Mouse (Mus musculus) bone marrow, adult 2 months (tissue): ENCODE results near the gene Tmem121b. TPM values are rescaled to one million over a fixed set of nuclear protein-coding genes. Genes with fewer than 3 reads are reported as not detected.

ENCODE experiments used
- H3K27ac ChIP-seq: fragments of 200-500 bp; 2 replicates; pipeline ENCODE4 v1.5.1; 2012; ENCODE audit warnings: low read depth, mild to moderate bottlenecking, control low read depth, inconsistent platforms, low read length; ENCODE audit not compliant: control insufficient read depth, poor library complexity, insufficient read depth
- H3K4me1 ChIP-seq: fragments of 200-500 bp; 2 replicates; pipeline ENCODE4 v1.6.1; 2011; ENCODE audit warnings: low read length; ENCODE audit not compliant: control insufficient read depth, insufficient read depth
- H3K4me3 ChIP-seq: fragments of 200-500 bp; replicated peaks from 2 replicates; pipeline ENCODE3; 2011; ENCODE audit warnings: mild to moderate bottlenecking, low read depth, low read length, control low read depth; ENCODE audit not compliant: control insufficient read depth
- CTCF ChIP-seq: fragments of 200-500 bp; IDR thresholded peaks from 2 replicates; pipeline ENCODE4 v1.5.1; 2011; ENCODE audit warnings: low read length, control low read depth; ENCODE audit not compliant: control insufficient read depth, insufficient read depth
- POLR2A ChIP-seq: fragments of 200-500 bp; IDR thresholded peaks from 2 replicates; pipeline ENCODE4 v1.6.1; 2011; ENCODE audit warnings: low read depth, mild to moderate bottlenecking, control low read depth, low read length, borderline replicate concordance; ENCODE audit not compliant: control insufficient read depth
- WGBS: fragments of 180-500 bp; shearing (Covaris S2); methylation state at CpG from one replicate; pipeline ENCODE4 v1.1.7; 2018; 5-methylcytosine and 5-hydroxymethylcytosine counted together
- polyA plus RNA-seq: library from polyadenylated mRNA; stranded (reverse); fragments of >200 nt; gene quantifications from 2 replicates; pipeline ENCODE4 v1.2.4, GENCODE M21; 2011; ENCODE audit warnings: low replicate concordance; ENCODE audit not compliant: missing spikeins, insufficient read depth, insufficient read length

The Tmem121b gene
- polyA plus RNA-seq, 1 experiment, result not detected

DNA sequence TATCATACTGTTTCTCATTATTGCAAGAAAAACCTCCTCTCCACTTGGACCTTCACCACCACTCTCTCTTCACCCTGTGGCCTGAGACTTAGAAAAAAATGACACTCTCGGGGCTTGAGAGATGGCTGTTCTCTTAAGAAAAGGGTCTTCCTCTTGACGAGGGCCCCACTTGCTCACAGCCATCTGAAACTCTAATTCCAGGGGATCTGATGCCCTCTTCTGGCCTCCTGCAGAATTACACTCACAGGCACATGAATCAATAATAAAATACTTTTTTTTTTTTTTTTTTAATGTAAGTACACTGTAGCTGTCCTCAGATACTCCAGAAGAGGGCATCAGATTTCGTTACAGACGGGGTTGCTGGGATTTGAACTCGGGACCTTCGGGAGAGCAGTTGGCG, 36.5 kb downstream of the Tmem121b start:
- Histone ChIP-seq H3K4me1 (peaks cover 10% of the 10 kb centered on the region), H3K27ac (no peak overlapping the region), H3K4me3 (no peak overlapping the region)
- 60% methylated on average over 7 of the region's 7 CpGs for WGBS
- no peak for TF ChIP-seq POLR2A
- peak; percentile 21; the same call in 1 of the 2 replicates for TF ChIP-seq CTCF

DNA sequence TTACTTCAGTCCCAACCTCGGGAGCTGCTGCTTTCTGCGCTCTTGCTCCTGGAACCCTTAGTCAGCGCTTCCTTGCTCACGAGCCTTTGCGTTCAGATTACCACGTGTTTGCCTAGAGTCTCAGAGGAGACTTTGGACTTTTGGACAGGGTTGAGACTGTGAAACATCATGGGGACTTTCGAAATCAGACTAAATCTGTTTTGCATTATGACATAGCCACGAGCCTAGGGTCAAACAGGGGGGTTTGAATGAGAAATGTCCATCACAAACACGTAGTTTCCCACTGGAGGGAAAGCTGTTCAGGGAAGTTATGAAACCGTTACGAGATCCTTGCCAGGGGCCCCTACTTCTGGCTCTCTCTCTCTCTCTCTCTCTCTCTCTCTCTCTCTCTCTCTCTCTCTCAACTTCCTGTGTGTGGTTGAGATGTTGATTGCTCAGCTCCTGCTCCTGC, 39.0 kb downstream of the Tmem121b start:
- TF ChIP-seq POLR2A (no peak), CTCF (no peak)
- Histone ChIP-seq H3K4me3 (no peak overlapping the region), H3K27ac (no peak overlapping the region), H3K4me1 (peaks cover 10% of the 10 kb centered on the region)
- 2% methylated on average over 11 of the region's 11 CpGs for WGBS

DNA sequence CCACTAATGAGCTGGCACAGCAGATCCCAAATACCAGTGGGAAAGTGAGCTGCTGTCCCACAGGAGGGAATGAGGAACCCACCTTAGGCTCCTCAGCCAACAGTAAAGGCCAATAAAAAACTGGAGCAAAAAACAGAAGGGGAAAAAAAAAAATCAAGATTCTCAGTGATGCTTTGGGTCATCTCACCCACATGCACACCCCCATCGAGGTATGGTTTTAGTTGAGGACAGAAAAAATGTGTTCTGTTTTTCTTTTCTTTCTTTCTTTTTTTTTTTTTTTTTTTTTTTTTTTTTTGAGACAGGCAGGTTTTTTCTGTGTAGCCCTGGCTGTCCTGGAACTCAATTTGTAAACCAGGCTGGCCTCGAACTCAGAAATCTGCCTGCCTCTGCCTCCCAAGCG, 40.1 kb downstream of the Tmem121b start:
- Histone ChIP-seq H3K27ac (no peak overlapping the region), H3K4me3 (no peak overlapping the region), H3K4me1 (peaks cover 10% of the 10 kb centered on the region)
- TF ChIP-seq POLR2A, result no peak
- 75% methylated on average over 3 of the region's 3 CpGs for WGBS

DNA sequence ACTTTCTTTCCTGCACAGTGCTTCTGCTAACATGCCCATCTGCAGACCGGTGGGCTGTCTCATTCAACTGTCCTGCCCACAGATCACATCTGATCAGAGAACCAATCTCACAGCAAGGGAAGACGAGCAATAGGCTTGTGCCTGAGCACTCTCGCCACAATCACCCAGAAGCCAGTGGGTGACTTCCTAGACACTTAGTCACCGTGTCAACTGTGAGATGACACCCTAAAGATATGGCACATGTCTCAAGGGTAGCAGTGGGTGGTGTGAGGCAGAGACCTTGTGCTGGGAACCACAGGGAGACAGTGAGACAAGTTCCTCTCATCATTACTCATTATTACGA, 40.5 kb downstream of the Tmem121b start:
- H3K4me3 ChIP-seq, result no peak overlapping the region
- 15% methylated on average over 5 of the region's 5 CpGs for WGBS
- TF ChIP-seq CTCF (no peak), POLR2A (no peak)
- no peak overlapping the region for H3K27ac ChIP-seq
- H3K4me1 ChIP-seq, result peaks cover 10% of the 10 kb centered on the region

DNA sequence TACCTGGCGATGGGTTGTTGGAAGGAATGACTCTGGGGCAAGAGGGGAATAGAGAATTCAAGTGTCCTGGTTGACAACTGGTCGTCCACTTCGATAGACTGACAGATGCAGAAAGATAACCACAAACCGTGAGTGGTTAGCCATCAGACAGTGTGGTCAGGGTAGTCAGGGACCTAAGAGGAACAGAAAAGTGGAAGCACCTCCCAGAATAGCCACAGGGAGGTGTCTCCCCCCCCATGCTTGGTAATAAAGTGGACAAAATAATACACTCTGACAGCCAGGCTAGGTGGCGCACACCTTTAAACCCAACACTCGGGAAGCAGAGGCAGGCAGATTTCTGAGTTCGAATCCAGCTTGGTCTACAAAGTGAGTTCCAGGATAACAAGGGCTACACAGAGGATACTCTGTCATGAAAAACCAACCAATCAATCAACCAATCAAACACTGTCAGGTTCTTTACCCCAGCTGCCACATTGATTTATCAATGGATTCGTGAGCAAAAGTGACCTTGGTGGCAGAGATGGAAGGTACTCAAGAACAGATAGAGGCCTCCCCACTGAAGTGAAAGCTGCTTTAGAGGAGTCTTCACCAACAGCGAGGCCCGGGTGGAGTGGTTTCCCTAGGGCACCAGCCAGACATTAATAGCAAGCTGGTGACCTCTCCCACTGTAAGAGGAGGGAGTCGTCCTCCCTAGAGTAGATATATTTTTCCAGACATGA, 41.1 kb downstream of the Tmem121b start:
- Histone ChIP-seq H3K4me3 (no peak overlapping the region), H3K27ac (no peak overlapping the region), H3K4me1 (peaks cover 10% of the 10 kb centered on the region)
- WGBS, result 23% methylated on average over 11 of the region's 11 CpGs
- TF ChIP-seq CTCF (peak; percentile 24; the same call in 1 of the 2 replicates), POLR2A (no peak)

DNA sequence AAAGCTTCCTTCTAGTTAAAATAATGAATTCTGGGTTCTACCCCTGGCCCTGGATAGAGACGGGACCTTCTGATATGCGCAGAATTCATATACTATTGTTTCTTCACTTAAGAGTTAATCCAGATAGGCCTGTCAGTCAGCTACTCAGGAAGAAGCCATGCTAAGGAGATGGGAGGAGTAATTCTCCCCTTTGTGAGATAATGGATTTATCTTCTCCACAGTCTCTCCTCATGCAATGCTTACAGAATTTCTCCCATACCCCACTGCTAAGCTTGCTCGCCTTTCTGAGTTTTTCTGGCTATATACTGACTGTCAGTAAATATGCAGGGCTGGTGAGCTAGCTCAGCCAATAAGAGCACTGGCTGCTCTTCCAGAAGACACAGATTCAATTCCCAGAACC, 43.4 kb downstream of the Tmem121b start:
- 67% methylated on average over 3 of the region's 3 CpGs for WGBS
- Histone ChIP-seq H3K4me3 (no peak overlapping the region), H3K27ac (no peak overlapping the region), H3K4me1 (peaks cover 10% of the 10 kb centered on the region)
- no peak for TF ChIP-seq CTCF
- no peak for TF ChIP-seq POLR2A

DNA sequence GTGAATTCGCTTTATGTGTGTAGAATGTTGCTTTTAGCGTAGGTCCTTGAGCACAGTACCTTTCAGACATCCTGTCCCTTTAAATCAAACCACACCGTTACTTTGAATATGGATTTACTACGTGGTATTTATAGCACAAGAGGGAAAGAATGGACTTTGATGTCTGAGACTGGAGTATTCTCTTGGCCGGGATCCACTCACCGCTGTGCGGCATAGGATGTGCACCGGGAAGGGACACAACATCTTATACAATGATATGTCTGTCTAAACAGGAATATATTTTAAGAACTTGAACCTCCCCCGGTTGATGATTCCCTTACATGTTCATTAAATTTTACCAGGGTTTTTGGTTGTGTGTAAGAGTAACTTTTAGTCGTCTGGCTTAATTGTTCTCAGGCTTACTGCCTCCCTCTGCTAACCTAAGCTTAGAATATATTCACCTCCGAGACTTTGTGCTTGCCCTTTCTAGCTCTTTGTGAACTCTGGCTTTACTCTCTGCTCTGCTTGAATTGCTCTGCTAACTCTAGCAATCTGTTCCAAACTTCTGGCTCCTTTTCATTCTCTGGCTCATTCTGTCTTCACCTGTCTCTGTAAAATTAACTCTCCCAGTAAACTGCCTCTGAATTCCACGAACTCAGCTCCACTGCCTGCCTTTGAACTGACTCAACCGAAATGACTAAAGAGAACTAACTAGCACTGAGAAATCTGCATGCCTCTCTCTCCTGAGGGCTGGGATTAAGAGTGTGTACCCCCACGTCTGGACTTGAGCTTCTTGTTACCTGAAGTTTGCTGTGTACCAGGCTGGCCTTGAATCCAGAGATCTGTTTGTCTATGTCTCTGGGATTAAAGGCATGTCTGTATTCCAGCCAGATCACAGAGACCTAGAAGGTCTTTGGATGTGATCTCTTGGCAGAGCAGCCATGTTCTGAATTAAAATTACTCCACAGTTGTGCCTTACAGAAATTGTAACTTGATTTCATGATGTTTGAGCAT, 49.9 kb downstream of the Tmem121b start:
- Histone ChIP-seq H3K4me3 (no peak overlapping the region), H3K4me1 (no peaks in the 10 kb centered on the region), H3K27ac (no peak overlapping the region)
- 91% methylated on average over 14 of the region's 14 CpGs for WGBS
- no peak for TF ChIP-seq POLR2A
- TF ChIP-seq CTCF, result no peak

DNA sequence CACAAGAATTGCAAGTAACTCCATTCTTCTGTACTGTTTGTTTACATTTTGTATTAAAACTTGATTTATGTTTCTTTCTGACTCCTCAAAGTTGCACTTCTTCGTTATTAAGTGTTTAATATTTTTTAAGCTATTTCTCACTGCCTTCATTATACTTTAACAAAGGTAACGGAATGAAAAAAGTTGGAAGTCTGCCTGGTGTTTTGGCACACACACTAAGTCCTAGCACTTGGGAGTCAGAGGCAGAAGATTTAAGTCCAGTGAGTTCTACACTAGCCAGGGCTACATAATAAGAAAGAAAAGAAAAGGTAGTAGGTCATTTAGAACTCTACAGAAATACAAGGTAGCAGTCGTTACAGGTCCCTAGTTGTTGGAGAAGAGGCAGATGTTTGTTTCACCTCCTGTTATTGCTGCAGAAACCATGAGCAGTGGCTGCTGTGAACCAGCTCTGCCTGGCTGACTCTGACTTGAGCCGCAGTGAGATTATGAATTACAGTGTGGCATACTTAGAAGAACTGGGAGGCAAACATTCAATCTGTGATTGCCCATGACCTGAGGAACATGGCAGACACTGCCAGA, 51.3 kb downstream of the Tmem121b start:
- Histone ChIP-seq H3K27ac (no peak overlapping the region), H3K4me3 (no peak overlapping the region), H3K4me1 (no peaks in the 10 kb centered on the region)
- WGBS, result 83% methylated on average over 4 of the region's 4 CpGs
- TF ChIP-seq CTCF, result no peak
- no peak for TF ChIP-seq POLR2A

Other genes with a start within 250 kb of the Tmem121b start
- gene D330020A13Rik, start 199.4 kb downstream of the Tmem121b start, polyA plus RNA-seq, result not detected in 2 replicates
- 1.0 TPM in 1 of 2 replicates, not detected in the other for gene B4galnt3, start 199.2 kb downstream of the Tmem121b start, polyA plus RNA-seq
- gene Kdm5a, start 129.7 kb downstream of the Tmem121b start, polyA plus RNA-seq, result 51.3 and 59.8 TPM in 2 replicates
- gene Ccdc77, start 129.4 kb downstream of the Tmem121b start, polyA plus RNA-seq, result 9.7 and 15.7 TPM in 2 replicates
- 31.9 and 57.8 TPM in 2 replicates for gene Il17ra, start 30.6 kb downstream of the Tmem121b start, polyA plus RNA-seq
- gene Hdhd5, start 37.5 kb upstream of the Tmem121b start, polyA plus RNA-seq, result 17.1 and 25.3 TPM in 2 replicates
- 28.7 and 49.8 TPM in 2 replicates for gene Cecr2, start 172.6 kb upstream of the Tmem121b start, polyA plus RNA-seq